Mouse (Mus musculus): ENCODE measurements at regions not wholly inside any gene's neighbourhood (a gene's known extent, or its start where the extent isn't known, plus 50 kb on each side); places are given as distances from the start of the nearest gene placed in this dataset.

- ATAC-seq (ENCODE audit: low read depth), result no peak
- DNase-seq, result no peak
- H3K27ac ChIP-seq, result no peak overlapping the region
- WGBS (ENCODE audit: insufficient replicate concordance), result 24% methylated on average over 1 of the region's 1 CpGs
- H3K9me3 ChIP-seq (replicated peaks), result no peaks in the 10 kb centered on the region
- H3K4me2 ChIP-seq, result no peak overlapping the region
- no peaks in the 10 kb centered on the region for H3K27me3 ChIP-seq
- no peaks in the 10 kb centered on the region for H3K36me3 ChIP-seq
- H3K9ac ChIP-seq, result no peak overlapping the region
- no peak overlapping the region for H3K4me3 ChIP-seq (replicated peaks)
- H3K4me1 ChIP-seq (replicated peaks), result no peaks in the 10 kb centered on the region
These were observed 243.4 kb downstream of the Icos start for GRCm38 (mm10) chr1:61221131-61221530.

GRCm38 (mm10) chr1:61228942-61229341 is 251.2 kb downstream of the Icos start:
- Histone ChIP-seq H3K36me3 (no peaks in the 10 kb centered on the region), H3K4me2 (no peak overlapping the region), H3K27ac (no peak overlapping the region), H3K4me1 (replicated peaks) (no peaks in the 10 kb centered on the region), H3K27me3 (0 out of 2 replicates have a peak, but pooled peaks cover 4% of the 10 kb centered on the region), H3K4me3 (replicated peaks) (no peak overlapping the region), H3K9ac (no peak overlapping the region), H3K9me3 (replicated peaks) (no peaks in the 10 kb centered on the region)
- ATAC-seq (ENCODE audit: low read depth), result no peak
- DNase-seq, result no peak
- 58% methylated on average over 4 of the region's 4 CpGs for WGBS (ENCODE audit: insufficient replicate concordance)

GRCm38 (mm10) chr1:61233001-61233400 is 255.3 kb downstream of the Icos start:
- no peaks in the 10 kb centered on the region for H3K36me3 ChIP-seq
- no peak for DNase-seq
- WGBS (ENCODE audit: insufficient replicate concordance), result 41% methylated on average over 1 of the region's 1 CpGs

GRCm38 (mm10) chr1:61233476-61234297 is 256.0 kb downstream of the Icos start:
- Histone ChIP-seq H3K4me2 (no peak overlapping the region), H3K4me1 (replicated peaks) (peaks cover 1% of the 10 kb centered on the region; the same call in 1 of the 2 replicates), H3K27me3 (0 out of 2 replicates have a peak, but pooled peaks cover 4% of the 10 kb centered on the region), H3K9ac (no peak overlapping the region), H3K4me3 (replicated peaks) (no peak overlapping the region), H3K36me3 (no peaks in the 10 kb centered on the region), H3K27ac (no peak overlapping the region), H3K9me3 (replicated peaks) (no peaks in the 10 kb centered on the region)
- no peak for ATAC-seq (ENCODE audit: low read depth)
- DNase-seq, result no peak
- 26% methylated on average over 10 of the region's 10 CpGs for WGBS (ENCODE audit: insufficient replicate concordance)

More at GRCm38 (mm10) chr1:61233001-61233400, 255.3 kb downstream of the Icos start:
- H3K27me3 ChIP-seq, result 0 out of 2 replicates have a peak, but pooled peaks cover 4% of the 10 kb centered on the region
- H3K9me3 ChIP-seq (replicated peaks), result no peaks in the 10 kb centered on the region
- no peak overlapping the region for H3K4me3 ChIP-seq (replicated peaks)
- no peak for ATAC-seq (ENCODE audit: low read depth)
- H3K9ac ChIP-seq, result no peak overlapping the region
- no peaks in the 10 kb centered on the region for H3K4me1 ChIP-seq (replicated peaks)
- no peak overlapping the region for H3K4me2 ChIP-seq
- no peak overlapping the region for H3K27ac ChIP-seq

- no peak overlapping the region for H3K4me3 ChIP-seq (replicated peaks)
- H3K27me3 ChIP-seq, result 0 out of 2 replicates have a peak, but pooled peaks cover 4% of the 10 kb centered on the region
- no peaks in the 10 kb centered on the region for H3K36me3 ChIP-seq
- H3K27ac ChIP-seq, result no peak overlapping the region
- H3K9me3 ChIP-seq (replicated peaks), result no peaks in the 10 kb centered on the region
- DNase-seq (no peak), ATAC-seq (ENCODE audit: low read depth) (no peak)
- no peak overlapping the region for H3K9ac ChIP-seq
- WGBS (ENCODE audit: insufficient replicate concordance), result 38% methylated on average over 1 of the region's 1 CpGs
- peaks cover 5% of the 10 kb centered on the region; the same call in 1 of the 2 replicates for H3K4me1 ChIP-seq (replicated peaks)
- H3K4me2 ChIP-seq, result no peak overlapping the region
These were observed 256.6 kb downstream of the Icos start for GRCm38 (mm10) chr1:61234298-61234682.

- H3K27ac ChIP-seq, result no peak overlapping the region
- H3K36me3 ChIP-seq, result no peaks in the 10 kb centered on the region
- ATAC-seq (ENCODE audit: low read depth), result no peak
- peaks cover 5% of the 10 kb centered on the region; the same call in 1 of the 2 replicates for H3K4me1 ChIP-seq (replicated peaks)
- no peak overlapping the region for H3K4me2 ChIP-seq
- no peak overlapping the region for H3K4me3 ChIP-seq (replicated peaks)
- 70% methylated on average over 2 of the region's 2 CpGs for WGBS (ENCODE audit: insufficient replicate concordance)
- H3K27me3 ChIP-seq, result 0 out of 2 replicates have a peak, but pooled peaks cover 4% of the 10 kb centered on the region
- no peak for DNase-seq
- no peaks in the 10 kb centered on the region for H3K9me3 ChIP-seq (replicated peaks)
- no peak overlapping the region for H3K9ac ChIP-seq
These were observed 258.8 kb downstream of the Icos start for GRCm38 (mm10) chr1:61236511-61236910.

- no peak for DNase-seq
- H3K27me3 ChIP-seq, result no peaks in the 10 kb centered on the region
- H3K36me3 ChIP-seq, result no peaks in the 10 kb centered on the region
- H3K27ac ChIP-seq, result no peak overlapping the region
- H3K4me1 ChIP-seq (replicated peaks), result peaks cover 5% of the 10 kb centered on the region; the same call in 1 of the 2 replicates
- no peaks in the 10 kb centered on the region for H3K9me3 ChIP-seq (replicated peaks)
- WGBS (ENCODE audit: insufficient replicate concordance), result 18% methylated on average over 3 of the region's 3 CpGs
- H3K4me3 ChIP-seq (replicated peaks), result no peak overlapping the region
- H3K9ac ChIP-seq, result no peak overlapping the region
- H3K4me2 ChIP-seq, result no peak overlapping the region
- ATAC-seq (ENCODE audit: low read depth), result peak; percentile 67; the same call in 1 of the 2 replicates
These were observed 260.9 kb downstream of the Icos start for GRCm38 (mm10) chr1:61238668-61239067.

- DNase-seq (no peak), ATAC-seq (ENCODE audit: low read depth) (no peak)
- Histone ChIP-seq H3K9ac (no peak overlapping the region), H3K9me3 (replicated peaks) (no peaks in the 10 kb centered on the region), H3K27me3 (no peaks in the 10 kb centered on the region), H3K4me1 (replicated peaks) (no peaks in the 10 kb centered on the region), H3K4me3 (replicated peaks) (no peak overlapping the region), H3K36me3 (no peaks in the 10 kb centered on the region), H3K27ac (no peak overlapping the region), H3K4me2 (no peak overlapping the region)
These were observed 279.8 kb downstream of the Icos start for GRCm38 (mm10) chr1:61257561-61257960.

GRCm38 (mm10) chr1:61263466-61263865 is 285.7 kb downstream of the Icos start:
- no peak overlapping the region for H3K4me2 ChIP-seq
- H3K9ac ChIP-seq, result no peak overlapping the region
- ATAC-seq (ENCODE audit: low read depth) (no peak), DNase-seq (no peak)
- H3K27ac ChIP-seq, result no peak overlapping the region
- H3K9me3 ChIP-seq (replicated peaks), result no peaks in the 10 kb centered on the region
- 50% methylated on average over 10 of the region's 10 CpGs for WGBS (ENCODE audit: insufficient replicate concordance)
- H3K4me1 ChIP-seq (replicated peaks), result no peaks in the 10 kb centered on the region
- H3K27me3 ChIP-seq, result no peaks in the 10 kb centered on the region
- no peak overlapping the region for H3K4me3 ChIP-seq (replicated peaks)
- no peaks in the 10 kb centered on the region for H3K36me3 ChIP-seq

- ATAC-seq (ENCODE audit: low read depth) (no peak), DNase-seq (no peak)
- Histone ChIP-seq H3K36me3 (no peaks in the 10 kb centered on the region), H3K9ac (no peak overlapping the region), H3K4me2 (no peak overlapping the region), H3K27me3 (no peaks in the 10 kb centered on the region), H3K4me1 (replicated peaks) (no peaks in the 10 kb centered on the region), H3K27ac (no peak overlapping the region), H3K4me3 (replicated peaks) (no peak overlapping the region), H3K9me3 (replicated peaks) (no peaks in the 10 kb centered on the region)
- 41% methylated on average over 4 of the region's 4 CpGs for WGBS (ENCODE audit: insufficient replicate concordance)
These were observed 288.0 kb downstream of the Icos start for GRCm38 (mm10) chr1:61265706-61266127.

- no peaks in the 10 kb centered on the region for H3K9me3 ChIP-seq (replicated peaks)
- no peaks in the 10 kb centered on the region for H3K27me3 ChIP-seq
- H3K4me2 ChIP-seq, result no peak overlapping the region
- H3K4me3 ChIP-seq (replicated peaks), result no peak overlapping the region
- no peak for DNase-seq
- no peaks in the 10 kb centered on the region for H3K4me1 ChIP-seq (replicated peaks)
- H3K27ac ChIP-seq, result no peak overlapping the region
- WGBS (ENCODE audit: insufficient replicate concordance), result 66% methylated on average over 4 of the region's 4 CpGs
- no peak overlapping the region for H3K9ac ChIP-seq
- H3K36me3 ChIP-seq, result no peaks in the 10 kb centered on the region
- no peak for ATAC-seq (ENCODE audit: low read depth)
These were observed 296.1 kb downstream of the Icos start for GRCm38 (mm10) chr1:61273843-61274242.

GRCm38 (mm10) chr1:61274244-61274643 is 296.5 kb downstream of the Icos start:
- H3K4me2 ChIP-seq, result no peak overlapping the region
- H3K4me1 ChIP-seq (replicated peaks), result no peaks in the 10 kb centered on the region
- no peak overlapping the region for H3K4me3 ChIP-seq (replicated peaks)
- no peak for ATAC-seq (ENCODE audit: low read depth)
- no peak overlapping the region for H3K9ac ChIP-seq
- no peak for DNase-seq
- H3K36me3 ChIP-seq, result no peaks in the 10 kb centered on the region
- H3K27me3 ChIP-seq, result no peaks in the 10 kb centered on the region
- no peaks in the 10 kb centered on the region for H3K9me3 ChIP-seq (replicated peaks)
- WGBS (ENCODE audit: insufficient replicate concordance), result 67% methylated on average over 1 of the region's 1 CpGs
- no peak overlapping the region for H3K27ac ChIP-seq
